Mouse (Mus musculus) G1E (cell line): ENCODE results near the gene Lsm3.

Experiments used
- CTCF ChIP-seq: IDR thresholded peaks from 2 replicates; pipeline ENCODE4 v1.5.1; 2012; ENCODE audit warnings: low read depth, low read length, inconsistent platforms, mixed read lengths
- GATA1 ChIP-seq: IDR thresholded peaks from 2 replicates; pipeline ENCODE4 v1.6.1; 2012; ENCODE audit warnings: borderline replicate concordance, low read length, inconsistent platforms, mixed read lengths
- GATA2 ChIP-seq: IDR thresholded peaks from 2 replicates; pipeline ENCODE4 v1.6.1; 2012; ENCODE audit warnings: low read depth, low read length, inconsistent platforms, borderline replicate concordance
- POLR2AphosphoS5 ChIP-seq: IDR thresholded peaks from 2 replicates; pipeline ENCODE4 v1.6.1; 2012; ENCODE audit warnings: low read depth, low read length, inconsistent platforms; ENCODE audit not compliant: insufficient replicate concordance
- TAL1 ChIP-seq: conservative IDR thresholded peaks from 2 replicates; pipeline ENCODE4 v1.6.1; 2012; ENCODE audit warnings: low read depth, low read length, inconsistent platforms, mixed read lengths

DNA sequence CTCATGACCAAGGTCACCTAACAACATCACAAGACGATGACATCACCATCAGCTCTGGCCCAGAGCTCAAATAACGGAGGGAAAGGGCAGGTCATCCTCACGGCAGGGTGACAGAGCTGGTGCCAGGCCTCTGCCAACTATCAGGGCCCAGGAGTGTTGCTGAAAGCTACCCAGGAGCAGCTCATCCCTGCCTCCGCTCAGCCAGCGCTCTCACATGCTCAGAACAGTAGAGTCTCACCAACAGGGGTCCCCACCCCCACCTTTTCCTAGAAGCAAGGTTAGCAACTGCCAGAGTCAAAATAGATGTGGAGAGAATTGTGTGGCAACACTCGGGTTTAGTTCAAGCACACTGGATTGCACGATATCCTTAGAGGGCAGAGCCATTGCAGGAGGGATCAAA lies 12.5 kb downstream of the Lsm3 start:
- TF ChIP-seq CTCF (no peak), TAL1 (no peak), GATA1 (no peak), POLR2AphosphoS5 (no peak), GATA2 (no peak)
